Mouse (Mus musculus): ENCODE results near the gene Tom1l2.

Tom1l2 gene

GRCm38 (mm10) chr11:60308506-60309116 is 44.1 kb downstream of the Tom1l2 start:
- no peaks in the 10 kb centered on the region for H3K36me3 ChIP-seq (ENCODE audit: insufficient read depth, low read length)
- 0 out of 2 replicates have a peak, but pooled peaks cover 4% of the 10 kb centered on the region for H3K9me3 ChIP-seq (ENCODE audit: low read length)
- no peak for TF ChIP-seq NANOG (IDR thresholded peaks at IDR 0.05; ENCODE audit: borderline replicate concordance, low read length)
- TF ChIP-seq CTCF (conservative IDR thresholded peaks at IDR 0.05; ENCODE audit: low read length) = no peak
- no peak for TF ChIP-seq POU5F1 (IDR thresholded peaks at IDR 0.05; ENCODE audit: borderline replicate concordance, low read length)
- H3K4me1 ChIP-seq (replicated peaks; ENCODE audit: low read depth, low read length) = peaks cover 35% of the 10 kb centered on the region
- no peaks in the 10 kb centered on the region for H3K27me3 ChIP-seq (ENCODE audit: insufficient read depth, low read length)
- no peak overlapping the region for H3K4me3 ChIP-seq (replicated peaks; ENCODE audit: low read length)

- peaks cover 37% of the 10 kb centered on the region for H3K4me1 ChIP-seq (replicated peaks; ENCODE audit: low read depth, low read length)
- H3K27me3 ChIP-seq (ENCODE audit: insufficient read depth, low read length) = no peaks in the 10 kb centered on the region
- no peaks in the 10 kb centered on the region for H3K36me3 ChIP-seq (ENCODE audit: insufficient read depth, low read length)
- H3K4me3 ChIP-seq (replicated peaks; ENCODE audit: low read length) = no peak overlapping the region
- no peak for TF ChIP-seq CTCF (conservative IDR thresholded peaks at IDR 0.05; ENCODE audit: low read length)
- TF ChIP-seq NANOG (IDR thresholded peaks at IDR 0.05; ENCODE audit: borderline replicate concordance, low read length) = no peak
- TF ChIP-seq POU5F1 (IDR thresholded peaks at IDR 0.05; ENCODE audit: borderline replicate concordance, low read length) = no peak
- no peaks in the 10 kb centered on the region for H3K9me3 ChIP-seq (ENCODE audit: low read length)
Measured at GRCm38 (mm10) chr11:60308061-60308460, 44.6 kb downstream of the Tom1l2 start.

GRCm38 (mm10) chr11:60307375-60307825 is 45.3 kb downstream of the Tom1l2 start:
- Histone ChIP-seq H3K4me3 (replicated peaks; ENCODE audit: low read length) (no peak overlapping the region), H3K4me1 (replicated peaks; ENCODE audit: low read depth, low read length) (peaks cover 44% of the 10 kb centered on the region), H3K27me3 (ENCODE audit: insufficient read depth, low read length) (no peaks in the 10 kb centered on the region), H3K9me3 (ENCODE audit: low read length) (no peaks in the 10 kb centered on the region), H3K36me3 (ENCODE audit: insufficient read depth, low read length) (no peaks in the 10 kb centered on the region)
- TF ChIP-seq CTCF (conservative IDR thresholded peaks at IDR 0.05; ENCODE audit: low read length) = peak; percentile 62
- no peak for TF ChIP-seq NANOG (IDR thresholded peaks at IDR 0.05; ENCODE audit: borderline replicate concordance, low read length)

GRCm38 (mm10) chr11:60306834-60307233 is 45.9 kb downstream of the Tom1l2 start:
- Histone ChIP-seq H3K4me3 (replicated peaks; ENCODE audit: low read length) (no peak overlapping the region), H3K27me3 (ENCODE audit: insufficient read depth, low read length) (no peaks in the 10 kb centered on the region), H3K36me3 (ENCODE audit: insufficient read depth, low read length) (no peaks in the 10 kb centered on the region), H3K4me1 (replicated peaks; ENCODE audit: low read depth, low read length) (peaks cover 49% of the 10 kb centered on the region), H3K9me3 (ENCODE audit: low read length) (no peaks in the 10 kb centered on the region)
- TF ChIP-seq CTCF (conservative IDR thresholded peaks at IDR 0.05; ENCODE audit: low read length) (peak; percentile 95), POU5F1 (IDR thresholded peaks at IDR 0.05; ENCODE audit: borderline replicate concordance, low read length) (no peak)

GRCm38 (mm10) chr11:60305611-60306010 is 47.1 kb downstream of the Tom1l2 start:
- Histone ChIP-seq H3K9me3 (ENCODE audit: low read length) (no peaks in the 10 kb centered on the region), H3K36me3 (ENCODE audit: insufficient read depth, low read length) (no peaks in the 10 kb centered on the region), H3K27me3 (ENCODE audit: insufficient read depth, low read length) (no peaks in the 10 kb centered on the region), H3K4me1 (replicated peaks; ENCODE audit: low read depth, low read length) (peaks cover 51% of the 10 kb centered on the region), H3K4me3 (replicated peaks; ENCODE audit: low read length) (no peak overlapping the region)
- TF ChIP-seq NANOG (IDR thresholded peaks at IDR 0.05; ENCODE audit: borderline replicate concordance, low read length) = no peak

- Histone ChIP-seq H3K27me3 (ENCODE audit: insufficient read depth, low read length) (no peaks in the 10 kb centered on the region), H3K9me3 (ENCODE audit: low read length) (no peaks in the 10 kb centered on the region)
- TF ChIP-seq CTCF (conservative IDR thresholded peaks at IDR 0.05; ENCODE audit: low read length) (no peak), POU5F1 (IDR thresholded peaks at IDR 0.05; ENCODE audit: borderline replicate concordance, low read length) (no peak), NANOG (IDR thresholded peaks at IDR 0.05; ENCODE audit: borderline replicate concordance, low read length) (no peak)
Measured at GRCm38 (mm10) chr11:60303497-60303896, 49.2 kb downstream of the Tom1l2 start.

GRCm38 (mm10) chr11:60302354-60303083 is 50.2 kb downstream of the Tom1l2 start:
- H3K4me1 ChIP-seq (replicated peaks; ENCODE audit: low read depth, low read length) = peaks cover 71% of the 10 kb centered on the region
- no peak for TF ChIP-seq CTCF (conservative IDR thresholded peaks at IDR 0.05; ENCODE audit: low read length)
- TF ChIP-seq POU5F1 (IDR thresholded peaks at IDR 0.05; ENCODE audit: borderline replicate concordance, low read length) = no peak
- TF ChIP-seq NANOG (IDR thresholded peaks at IDR 0.05; ENCODE audit: borderline replicate concordance, low read length) = no peak

More at GRCm38 (mm10) chr11:60303497-60303896, 49.2 kb downstream of the Tom1l2 start:
- Histone ChIP-seq H3K36me3 (ENCODE audit: insufficient read depth, low read length) (no peaks in the 10 kb centered on the region), H3K4me3 (replicated peaks; ENCODE audit: low read length) (no peak overlapping the region), H3K4me1 (replicated peaks; ENCODE audit: low read depth, low read length) (peaks cover 64% of the 10 kb centered on the region)

GRCm38 (mm10) chr11:60301588-60302208 is 51.0 kb downstream of the Tom1l2 start:
- Histone ChIP-seq H3K36me3 (ENCODE audit: insufficient read depth, low read length) (no peaks in the 10 kb centered on the region), H3K9me3 (ENCODE audit: low read length) (no peaks in the 10 kb centered on the region), H3K4me3 (replicated peaks; ENCODE audit: low read length) (no peak overlapping the region; the same call in 1 of the 2 replicates), H3K27me3 (ENCODE audit: insufficient read depth, low read length) (no peaks in the 10 kb centered on the region), H3K4me1 (replicated peaks; ENCODE audit: low read depth, low read length) (peaks cover 75% of the 10 kb centered on the region)
- TF ChIP-seq NANOG (IDR thresholded peaks at IDR 0.05; ENCODE audit: borderline replicate concordance, low read length) = peak; percentile 36
- TF ChIP-seq POU5F1 (IDR thresholded peaks at IDR 0.05; ENCODE audit: borderline replicate concordance, low read length) = no peak
- no peak for TF ChIP-seq CTCF (conservative IDR thresholded peaks at IDR 0.05; ENCODE audit: low read length)

More at GRCm38 (mm10) chr11:60302354-60303083, 50.2 kb downstream of the Tom1l2 start:
- no peaks in the 10 kb centered on the region for H3K9me3 ChIP-seq (ENCODE audit: low read length)
- no peak overlapping the region for H3K4me3 ChIP-seq (replicated peaks; ENCODE audit: low read length)
- H3K27me3 ChIP-seq (ENCODE audit: insufficient read depth, low read length) = no peaks in the 10 kb centered on the region
- no peaks in the 10 kb centered on the region for H3K36me3 ChIP-seq (ENCODE audit: insufficient read depth, low read length)
